Mouse (Mus musculus): Measurements from ENCODE around the gene Cyp2d40.

DNA sequence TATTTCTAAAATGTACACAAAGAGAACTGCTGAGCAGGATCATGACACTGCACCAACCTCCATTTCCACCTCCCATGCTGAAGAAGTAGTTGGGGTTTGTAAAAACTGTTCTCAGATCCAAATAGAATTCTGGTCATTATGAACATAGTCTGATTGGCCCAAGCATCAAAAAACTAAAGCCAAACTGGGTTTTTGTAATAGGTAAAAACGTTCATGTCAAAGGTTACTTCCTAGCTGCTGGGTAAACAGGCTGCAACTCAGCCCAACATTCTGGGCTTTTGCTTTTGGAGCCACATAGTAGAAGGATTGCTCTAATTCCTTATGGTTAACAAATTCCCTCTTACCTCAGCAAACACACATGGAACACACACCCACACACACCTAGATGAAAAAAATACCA lies 15.8 kb downstream of the Cyp2d40 start:
- TF ChIP-seq CTCF (IDR thresholded peaks at IDR 0.05; ENCODE audit: borderline replicate concordance, insufficient read depth, low read length) = no peak
- no peak for TF ChIP-seq POLR2A (IDR thresholded peaks at IDR 0.05; ENCODE audit: low read depth, low read length)
